Mouse (Mus musculus) embryonic facial prominence, embryonic 13.5 days (tissue): ENCODE data around the gene Ap2a2. TPM values are rescaled to one million over a fixed set of nuclear protein-coding genes. Genes with fewer than 3 reads are reported as not detected.

ENCODE experiments used
- ATAC-seq: fragments of 200-750 bp; cut with Nextera tagmentation; 2 replicates; pipeline ENCODE4 v1.8.0; 2017; ENCODE audit warnings: low read depth; ENCODE audit not compliant: insufficient number of reproducible peaks, insufficient read depth, low FRiP score, low TSS enrichment
- H3K27ac ChIP-seq: fragments of 300-500 bp; sonication (generic); 2 replicates; pipeline ENCODE4 v1.5.1; 2015; ENCODE audit warnings: moderate library complexity, mild to moderate bottlenecking, inconsistent platforms
- H3K27me3 ChIP-seq: fragments of 300-500 bp; sonication (generic); 2 replicates; pipeline ENCODE4 v1.6.1; 2015; ENCODE audit warnings: mild to moderate bottlenecking, inconsistent platforms
- H3K36me3 ChIP-seq: fragments of 300-500 bp; sonication (generic); 2 replicates; pipeline ENCODE4 v1.6.1; 2015; ENCODE audit warnings: mild to moderate bottlenecking, inconsistent platforms
- H3K4me1 ChIP-seq: fragments of 300-500 bp; sonication (generic); 2 replicates; pipeline ENCODE4 v1.6.1; 2015; ENCODE audit warnings: inconsistent platforms
- H3K4me2 ChIP-seq: fragments of 300-500 bp; sonication (generic); 2 replicates; pipeline ENCODE4 v1.6.1; 2015; ENCODE audit warnings: moderate library complexity, mild to moderate bottlenecking, inconsistent platforms
- H3K4me3 ChIP-seq: fragments of 300-500 bp; sonication (generic); 2 replicates; pipeline ENCODE4 v1.5.1; 2015; ENCODE audit warnings: mild to moderate bottlenecking, inconsistent platforms
- H3K9ac ChIP-seq: fragments of 300-500 bp; sonication (generic); 2 replicates; pipeline ENCODE4 v1.6.1; 2015; ENCODE audit warnings: mild to moderate bottlenecking, inconsistent platforms
- H3K9me3 ChIP-seq: fragments of 300-500 bp; sonication (generic); 2 replicates; pipeline ENCODE4 v1.6.1; 2016; ENCODE audit warnings: inconsistent platforms
- WGBS: fragments of 180-500 bp; shearing (Covaris S2); methylation state at CpG from one replicate; pipeline ENCODE4 v1.1.7; 2015; ENCODE audit warnings: mixed read lengths; 5-methylcytosine and 5-hydroxymethylcytosine counted together
- polyA plus RNA-seq: library from polyadenylated mRNA; unstranded; fragments of >200 nt; fragmentation: Nextera tagmentation; extraction: Ambion mirVana; gene quantifications from 2 replicates; pipeline ENCODE4 v1.2.1, GENCODE M21; 2015

Gene Ap2a2
- polyA plus RNA-seq, 1 experiment from 2014 or later = 80.1 TPM

GRCm38 (mm10) chr7:141562421-141562851 is 463 bp downstream of the Ap2a2 start:
- H3K4me3 ChIP-seq = peak overlapping the region; percentile 98
- peak overlapping the region; percentile 88 for H3K4me2 ChIP-seq
- H3K9ac ChIP-seq = peak overlapping the region; percentile 95
- peak overlapping the region; percentile 82 for H3K27ac ChIP-seq
- H3K27me3 ChIP-seq = no peaks in the 10 kb centered on the region
- under 1% methylated on average over 33 of the region's 33 CpGs for WGBS
- H3K4me1 ChIP-seq = peaks cover 40% of the 10 kb centered on the region
- peak; percentile 48 for ATAC-seq
- H3K36me3 ChIP-seq = no peaks in the 10 kb centered on the region; the same call in 1 of the 2 replicates
- no peaks in the 10 kb centered on the region for H3K9me3 ChIP-seq

GRCm38 (mm10) chr7:141562852-141563427 is 967 bp downstream of the Ap2a2 start:
- peak overlapping the region; percentile 95 for H3K9ac ChIP-seq
- H3K4me3 ChIP-seq = peak overlapping the region; percentile 98
- H3K9me3 ChIP-seq = no peaks in the 10 kb centered on the region
- peak overlapping the region; percentile 88 for H3K4me2 ChIP-seq
- peak overlapping the region; percentile 82; the same call in 1 of the 2 replicates for H3K27ac ChIP-seq
- peaks cover 41% of the 10 kb centered on the region for H3K4me1 ChIP-seq
- under 1% methylated on average over 21 of the region's 21 CpGs for WGBS
- 0 out of 2 replicates have a peak, but pooled peaks have one; percentile 7 for ATAC-seq
- H3K27me3 ChIP-seq = no peaks in the 10 kb centered on the region
- H3K36me3 ChIP-seq = no peaks in the 10 kb centered on the region; the same call in 1 of the 2 replicates

- no peaks in the 10 kb centered on the region; the same call in 1 of the 2 replicates for H3K36me3 ChIP-seq
- peak overlapping the region; percentile 7; the same call in 1 of the 2 replicates for H3K4me3 ChIP-seq
- H3K9me3 ChIP-seq = no peaks in the 10 kb centered on the region
- H3K27ac ChIP-seq = peak overlapping the region; percentile 64
- H3K27me3 ChIP-seq = no peaks in the 10 kb centered on the region
- H3K9ac ChIP-seq = peak overlapping the region; percentile 58
- WGBS = 30% methylated on average over 7 of the region's 7 CpGs
- peak overlapping the region; percentile 88 for H3K4me2 ChIP-seq
- H3K4me1 ChIP-seq = peaks cover 53% of the 10 kb centered on the region
- ATAC-seq = no peak
These were observed 2.6 kb downstream of the Ap2a2 start for GRCm38 (mm10) chr7:141564561-141564960.

- 75% methylated on average over 7 of the region's 7 CpGs for WGBS
- Histone ChIP-seq H3K4me1 (peaks cover 48% of the 10 kb centered on the region), H3K9ac (no peak overlapping the region)
These were observed 4.6 kb downstream of the Ap2a2 start for GRCm38 (mm10) chr7:141566587-141566986.

GRCm38 (mm10) chr7:141569283-141569803 is 7.4 kb downstream of the Ap2a2 start:
- no peak overlapping the region for H3K4me2 ChIP-seq
- H3K27me3 ChIP-seq = no peaks in the 10 kb centered on the region
- H3K4me3 ChIP-seq = no peak overlapping the region
- H3K4me1 ChIP-seq = peaks cover 33% of the 10 kb centered on the region
- WGBS = 83% methylated on average over 9 of the region's 9 CpGs
- no peaks in the 10 kb centered on the region; the same call in 1 of the 2 replicates for H3K36me3 ChIP-seq
- ATAC-seq = no peak
- no peaks in the 10 kb centered on the region for H3K9me3 ChIP-seq
- no peak overlapping the region for H3K27ac ChIP-seq
- peak overlapping the region; percentile 32; the same call in 1 of the 2 replicates for H3K9ac ChIP-seq

More at GRCm38 (mm10) chr7:141566587-141566986, 4.6 kb downstream of the Ap2a2 start:
- no peak overlapping the region for H3K27ac ChIP-seq
- H3K36me3 ChIP-seq = no peaks in the 10 kb centered on the region; the same call in 1 of the 2 replicates
- H3K4me2 ChIP-seq = no peak overlapping the region
- H3K4me3 ChIP-seq = no peak overlapping the region
- no peaks in the 10 kb centered on the region for H3K27me3 ChIP-seq
- no peak for ATAC-seq
- no peaks in the 10 kb centered on the region for H3K9me3 ChIP-seq

- ATAC-seq = no peak
- Histone ChIP-seq H3K4me1 (peaks cover 27% of the 10 kb centered on the region), H3K27me3 (no peaks in the 10 kb centered on the region), H3K9ac (no peak overlapping the region), H3K36me3 (no peaks in the 10 kb centered on the region; the same call in 1 of the 2 replicates), H3K4me3 (no peak overlapping the region), H3K9me3 (no peaks in the 10 kb centered on the region), H3K27ac (no peak overlapping the region), H3K4me2 (no peak overlapping the region)
- WGBS = 83% methylated on average over 3 of the region's 3 CpGs
These were observed 7.9 kb downstream of the Ap2a2 start for GRCm38 (mm10) chr7:141569916-141570315.

GRCm38 (mm10) chr7:141570625-141571295 is 8.8 kb downstream of the Ap2a2 start:
- no peak overlapping the region for H3K4me2 ChIP-seq
- WGBS = 77% methylated on average over 4 of the region's 4 CpGs

GRCm38 (mm10) chr7:141574041-141574440 is 12.1 kb downstream of the Ap2a2 start:
- Histone ChIP-seq H3K27ac (no peak overlapping the region), H3K27me3 (no peaks in the 10 kb centered on the region), H3K9ac (no peak overlapping the region), H3K4me2 (no peak overlapping the region), H3K9me3 (no peaks in the 10 kb centered on the region), H3K36me3 (no peaks in the 10 kb centered on the region), H3K4me3 (no peak overlapping the region), H3K4me1 (peaks cover 3% of the 10 kb centered on the region; the same call in 1 of the 2 replicates)
- ATAC-seq = no peak
- 75% methylated on average over 3 of the region's 3 CpGs for WGBS

More at GRCm38 (mm10) chr7:141570625-141571295, 8.8 kb downstream of the Ap2a2 start:
- H3K4me3 ChIP-seq = no peak overlapping the region
- H3K27ac ChIP-seq = no peak overlapping the region
- no peaks in the 10 kb centered on the region for H3K27me3 ChIP-seq
- no peak for ATAC-seq
- H3K36me3 ChIP-seq = no peaks in the 10 kb centered on the region
- H3K9me3 ChIP-seq = no peaks in the 10 kb centered on the region
- H3K4me1 ChIP-seq = peaks cover 20% of the 10 kb centered on the region
- H3K9ac ChIP-seq = no peak overlapping the region

- 85% methylated on average over 3 of the region's 3 CpGs for WGBS
- Histone ChIP-seq H3K4me3 (no peak overlapping the region), H3K36me3 (0 out of 2 replicates have a peak, but pooled peaks cover 2% of the 10 kb centered on the region), H3K4me2 (no peak overlapping the region), H3K4me1 (no peaks in the 10 kb centered on the region), H3K27me3 (no peaks in the 10 kb centered on the region), H3K27ac (no peak overlapping the region), H3K9me3 (no peaks in the 10 kb centered on the region), H3K9ac (no peak overlapping the region)
- no peak for ATAC-seq
These were observed 13.5 kb downstream of the Ap2a2 start for GRCm38 (mm10) chr7:141575481-141575880.

GRCm38 (mm10) chr7:141577801-141578200 is 15.8 kb downstream of the Ap2a2 start:
- H3K4me1 ChIP-seq = no peaks in the 10 kb centered on the region
- no peak overlapping the region for H3K4me2 ChIP-seq
- no peak for ATAC-seq
- no peak overlapping the region for H3K9ac ChIP-seq
- no peaks in the 10 kb centered on the region for H3K9me3 ChIP-seq
- H3K4me3 ChIP-seq = no peak overlapping the region
- 79% methylated on average over 3 of the region's 3 CpGs for WGBS
- H3K27ac ChIP-seq = no peak overlapping the region
- H3K36me3 ChIP-seq = 0 out of 2 replicates have a peak, but pooled peaks cover 2% of the 10 kb centered on the region
- H3K27me3 ChIP-seq = no peaks in the 10 kb centered on the region

- Histone ChIP-seq H3K4me3 (no peak overlapping the region), H3K4me2 (no peak overlapping the region), H3K9ac (no peak overlapping the region), H3K27me3 (no peaks in the 10 kb centered on the region), H3K4me1 (no peaks in the 10 kb centered on the region), H3K36me3 (0 out of 2 replicates have a peak, but pooled peaks cover 2% of the 10 kb centered on the region), H3K27ac (no peak overlapping the region), H3K9me3 (no peaks in the 10 kb centered on the region)
- WGBS = 94% methylated on average over 1 of the region's 1 CpGs
- ATAC-seq = no peak
These were observed 16.5 kb downstream of the Ap2a2 start for GRCm38 (mm10) chr7:141578511-141578910.
